Mouse (Mus musculus): ENCODE measurements at regions not wholly inside any gene's neighbourhood (a gene's known extent, or its start where the extent isn't known, plus 50 kb on each side); places are given as distances from the start of the nearest gene placed in this dataset.

- peak; percentile 37 to 48 for DNase-seq (ENCODE audit: low spot score in 2 of 2)
Observed at GRCm38 (mm10) chr2:8562948-8563347, 1053.6 kb upstream of the Celf2 start.

GRCm38 (mm10) chr2:8546116-8546515 lies 1036.8 kb upstream of the Celf2 start:
- no peak for DNase-seq (ENCODE audit: low spot score in 2 of 2)

- DNase-seq (ENCODE audit: low spot score in 2 of 2) = no peak
Observed at GRCm38 (mm10) chr2:8536842-8537241, 1027.5 kb upstream of the Celf2 start.

- peak; percentile 66 to 86 for DNase-seq (ENCODE audit: low spot score in 2 of 2)
Observed at GRCm38 (mm10) chr2:8498466-8498865, 989.1 kb upstream of the Celf2 start.

GRCm38 (mm10) chr2:8477827-8478528 lies 968.6 kb upstream of the Celf2 start:
- DNase-seq (ENCODE audit: low spot score in 2 of 2) = no peak

GRCm38 (mm10) chr2:8470546-8470945 lies 961.2 kb upstream of the Celf2 start:
- DNase-seq (ENCODE audit: low spot score in 2 of 2) = peak; percentile 14 to 29

GRCm38 (mm10) chr2:8468989-8469388 lies 959.6 kb upstream of the Celf2 start:
- DNase-seq (ENCODE audit: low spot score in 2 of 2) = no peak

- no peak for DNase-seq (ENCODE audit: low spot score in 2 of 2)
Observed at GRCm38 (mm10) chr2:8468351-8468750, 959.0 kb upstream of the Celf2 start.

- no peak for DNase-seq (ENCODE audit: low spot score in 2 of 2)
Observed at GRCm38 (mm10) chr2:8467531-8468203, 958.3 kb upstream of the Celf2 start.

- DNase-seq (ENCODE audit: low spot score in 2 of 2) = peak in 1 of 2 experiments; percentile 14
Observed at GRCm38 (mm10) chr2:8452566-8453243, 943.3 kb upstream of the Celf2 start.

- no peak for DNase-seq (ENCODE audit: low spot score in 2 of 2)
Observed at GRCm38 (mm10) chr2:8441230-8441629, 931.9 kb upstream of the Celf2 start.

- no peak for DNase-seq (ENCODE audit: low spot score in 2 of 2)
Observed at GRCm38 (mm10) chr2:8429652-8430343, 920.4 kb upstream of the Celf2 start.

- no peak for DNase-seq (ENCODE audit: low spot score in 2 of 2)
Observed at GRCm38 (mm10) chr2:8428145-8428544, 918.8 kb upstream of the Celf2 start.

GRCm38 (mm10) chr2:8427720-8428119 lies 918.4 kb upstream of the Celf2 start:
- DNase-seq (ENCODE audit: low spot score in 2 of 2) = no peak

- no peak for DNase-seq (ENCODE audit: low spot score in 2 of 2)
Observed at GRCm38 (mm10) chr2:8415917-8416316, 906.6 kb upstream of the Celf2 start.

- no peak for DNase-seq (ENCODE audit: low spot score in 2 of 2)
Observed at GRCm38 (mm10) chr2:8394128-8394527, 884.8 kb upstream of the Celf2 start.

- no peak for DNase-seq (ENCODE audit: low spot score in 2 of 2)
Observed at GRCm38 (mm10) chr2:8389530-8389929, 880.2 kb upstream of the Celf2 start.

GRCm38 (mm10) chr2:8380246-8380645 lies 870.9 kb upstream of the Celf2 start:
- peak; percentile 68 to 76 for DNase-seq (ENCODE audit: low spot score in 2 of 2)

- DNase-seq (ENCODE audit: low spot score in 2 of 2) = no peak
Observed at GRCm38 (mm10) chr2:8379590-8379989, 870.2 kb upstream of the Celf2 start.

- no peak for DNase-seq (ENCODE audit: low spot score in 2 of 2)
Observed at GRCm38 (mm10) chr2:8347867-8348266, 838.5 kb upstream of the Celf2 start.

GRCm38 (mm10) chr2:8344748-8345147 lies 835.4 kb upstream of the Celf2 start:
- peak; percentile 78 for DNase-seq (ENCODE audit: low spot score in 2 of 2)

- no peak for DNase-seq (ENCODE audit: low spot score in 2 of 2)
Observed at GRCm38 (mm10) chr2:8338271-8338670, 828.9 kb upstream of the Celf2 start.

Data from layer of hippocampus, adult 8-10 months (tissue).